ENCODE assay signal across 8 mouse cellular contexts in genomic region chr3:89520618-89521502, GRCm38 (mm10). TPM values are rescaled to one million over a fixed set of nuclear protein-coding genes. Genes with fewer than 3 reads are reported as not detected.
DNase-seq lines count a peak whose midpoint lies in the region; ATAC-seq and TF ChIP-seq lines count a peak whose summit lies in the region.

No protein-coding gene starts in this region.

- 0 out of 2 replicates have a peak overlapping the region, but pooled peaks have one; percentile 20 for H3K27ac ChIP-seq in embryonic facial prominence, embryonic 11.5 days (replicated peaks; ENCODE audit: low read depth, low read length)
- H3K27ac ChIP-seq in heart, embryonic 14.5 days (replicated peaks in 1 of 2; ENCODE audit: control insufficient read depth in 1 of 2, insufficient read depth in 1 of 2, low read depth in 2 of 2, low read length in 2 of 2), result no peak overlapping the region
- H3K27ac ChIP-seq in kidney, postnatal 0 days, result no peak overlapping the region

- peak overlapping the region; percentile 52 for H3K9ac ChIP-seq in embryonic facial prominence, embryonic 11.5 days (replicated peaks; ENCODE audit: low read length)
- H3K9ac ChIP-seq in heart, embryonic 14.5 days (ENCODE audit: low read length), result peak overlapping the region; percentile 61
- peak overlapping the region; percentile 55 for H3K9ac ChIP-seq in kidney, postnatal 0 days (ENCODE audit: low read depth, low read length)

- no peaks in the 10 kb centered on the region for H3K4me1 ChIP-seq in embryonic facial prominence, embryonic 11.5 days (ENCODE audit: control insufficient read depth, insufficient read depth, low read length)
- H3K4me1 ChIP-seq in heart, embryonic 14.5 days (ENCODE audit: control insufficient read depth in 2 of 2, insufficient read depth in 2 of 2, low read length in 2 of 2), result peaks cover 15 to 34% of the 10 kb centered on the region in 2 experiments
- H3K4me1 ChIP-seq in kidney, postnatal 0 days (replicated peaks; ENCODE audit: insufficient read depth, low read length), result peaks cover 23% of the 10 kb centered on the region; the same call in 1 of the 2 replicates
- peaks cover 9% of the 10 kb centered on the region for H3K4me1 ChIP-seq in lung, adult 2 months (ENCODE audit: control insufficient read depth, insufficient read depth, low read length)

- TF ChIP-seq POLR2A in lung, adult 2 months (IDR thresholded peaks at IDR 0.05; ENCODE audit: borderline replicate concordance, extremely low read depth, low read depth, low read length), result no peak

- peak; percentile 38 to 54 for DNase-seq in cerebellum, postnatal 14 days
- DNase-seq in cerebellum, adult 11-12 months, result no peak
- no peak for DNase-seq in embryonic facial prominence, embryonic 11.5 days (ENCODE audit: low spot score)
- DNase-seq in kidney, postnatal 0 days (ENCODE audit: low spot score), result peak; percentile 24
- DNase-seq in lung, adult 2 months, result peak; percentile 51
- DNase-seq in retina, postnatal 1 day, result peak; percentile 57

- H3K9me3 ChIP-seq in embryonic facial prominence, embryonic 11.5 days (replicated peaks; ENCODE audit: control insufficient read depth, low read length), result peaks cover 4% of the 10 kb centered on the region; the same call in 1 of the 2 replicates
- H3K9me3 ChIP-seq in heart, embryonic 14.5 days (ENCODE audit: control insufficient read depth, low read length), result peaks cover 7% of the 10 kb centered on the region
- no peaks in the 10 kb centered on the region for H3K9me3 ChIP-seq in kidney, postnatal 0 days (replicated peaks; ENCODE audit: low read length)

- peaks cover 8% of the 10 kb centered on the region for H3K27me3 ChIP-seq in embryonic facial prominence, embryonic 11.5 days (ENCODE audit: control insufficient read depth, insufficient read depth, low read length)
- H3K27me3 ChIP-seq in heart, embryonic 14.5 days (ENCODE audit: control insufficient read depth, insufficient read depth, low read length), result peaks cover 33% of the 10 kb centered on the region
- H3K27me3 ChIP-seq in kidney, postnatal 0 days (ENCODE audit: insufficient read depth, low read length), result no peaks in the 10 kb centered on the region; the same call in 1 of the 2 replicates

- 2% methylated on average over 25 of the region's 25 CpGs for WGBS in embryonic facial prominence, embryonic 11.5 days
- 5% methylated on average over 25 of the region's 25 CpGs for WGBS in heart, embryonic 14.5 days
- WGBS in kidney, postnatal 0 days, result 2% methylated on average over 25 of the region's 25 CpGs
- 4% methylated on average over 25 of the region's 25 CpGs for WGBS in lung, adult 2 months

- H3K36me3 ChIP-seq in embryonic facial prominence, embryonic 11.5 days (replicated peaks; ENCODE audit: control insufficient read depth, insufficient read depth, low read depth, low read length), result no peaks in the 10 kb centered on the region
- no peaks in the 10 kb centered on the region for H3K36me3 ChIP-seq in heart, embryonic 14.5 days (ENCODE audit: control insufficient read depth, insufficient read depth, low read length)
- H3K36me3 ChIP-seq in kidney, postnatal 0 days (ENCODE audit: insufficient read depth, low read length), result no peaks in the 10 kb centered on the region

- peak overlapping the region; percentile 33 for H3K4me3 ChIP-seq in embryonic facial prominence, embryonic 11.5 days (ENCODE audit: low read depth, low read length)
- H3K4me3 ChIP-seq in heart, embryonic 14.5 days (ENCODE audit: control insufficient read depth in 1 of 2, insufficient read depth in 1 of 2, low read depth in 1 of 2, low read length in 2 of 2), result peak overlapping the region; percentile 43 to 44
- H3K4me3 ChIP-seq in kidney, postnatal 0 days (replicated peaks; ENCODE audit: low read depth, low read length), result peak overlapping the region; percentile 37
- H3K4me3 ChIP-seq in lung, adult 2 months (replicated peaks; ENCODE audit: extremely low read depth, low read depth, low read length), result peak overlapping the region; percentile 14

- no peak for ATAC-seq in embryonic facial prominence, embryonic 11.5 days (replicated peaks; ENCODE audit: insufficient number of reproducible peaks, low FRiP score, low TSS enrichment, low read depth)
- ATAC-seq in heart, embryonic 14.5 days (ENCODE audit: insufficient number of reproducible peaks, insufficient read depth, low FRiP score, low read depth), result peak; percentile 40; the same call in 1 of the 2 replicates
- ATAC-seq in kidney, postnatal 0 days (replicated peaks; ENCODE audit: low FRiP score, low read depth), result no peak
- ATAC-seq in activated CD4-positive, CD25-positive, alpha-beta regulatory T cell, adult 4 months, result no peak

- H3K4me2 ChIP-seq in embryonic facial prominence, embryonic 11.5 days (ENCODE audit: low read depth, low read length), result peak overlapping the region; percentile 76
- H3K4me2 ChIP-seq in heart, embryonic 14.5 days (ENCODE audit: low read length), result peak overlapping the region; percentile 93
- peak overlapping the region; percentile 84 for H3K4me2 ChIP-seq in kidney, postnatal 0 days (ENCODE audit: low read length)

- TF ChIP-seq CTCF in kidney, postnatal 0 days (IDR thresholded peaks at IDR 0.05; ENCODE audit: low read depth), result no peak
- no peak for TF ChIP-seq CTCF in lung, adult 2 months (IDR thresholded peaks at IDR 0.05; ENCODE audit: insufficient read depth, low read length)

RNA-seq across cellular contexts. Expression of gene Kcnn3, which starts 0.9 kb away (rescaled TPM):
- polyA plus RNA-seq in embryonic facial prominence, embryonic 11.5 days (2014; fragmentation: Nextera tagmentation; extraction: Ambion mirVana), result 0.91 and 1.1 TPM in 2 replicates
- 2.4 and 3.1 TPM in 2 replicates for polyA plus RNA-seq in heart, embryonic 14.5 days (2014; fragmentation: Nextera tagmentation; extraction: Ambion mirVana)
- 1.4 and 1.6 TPM in 2 replicates for polyA plus RNA-seq in kidney, postnatal 0 days (2015; fragmentation: Nextera tagmentation; extraction: Ambion mirVana)
- 6.8 and 7.1 TPM in 2 replicates for polyA plus RNA-seq in lung, adult 2 months (2012; rRNA removed)
- polyA plus RNA-seq in activated CD4-positive, CD25-positive, alpha-beta regulatory T cell, adult 4 months (2017; shearing (Covaris generic)), result not detected

Comparison
In these comparisons a context has a peak if more than half of its experiments do, and no peak if none do; other contexts are left out.
1. DNase-seq: peak in cerebellum, postnatal 14 days (2 of 2), kidney, postnatal 0 days (single experiment), lung, adult 2 months (single experiment) and retina, postnatal 1 day (single experiment); none in cerebellum, adult 11-12 months (single experiment) and embryonic facial prominence, embryonic 11.5 days (single experiment).
2. Peak in every context shown above with its lines, with median percentiles within 50 percentile points of each other: H3K4me2 ChIP-seq, H3K4me3 ChIP-seq and H3K9ac ChIP-seq.